19 mouse cellular contexts compared by ENCODE assay signal in the genomic region with DNA sequence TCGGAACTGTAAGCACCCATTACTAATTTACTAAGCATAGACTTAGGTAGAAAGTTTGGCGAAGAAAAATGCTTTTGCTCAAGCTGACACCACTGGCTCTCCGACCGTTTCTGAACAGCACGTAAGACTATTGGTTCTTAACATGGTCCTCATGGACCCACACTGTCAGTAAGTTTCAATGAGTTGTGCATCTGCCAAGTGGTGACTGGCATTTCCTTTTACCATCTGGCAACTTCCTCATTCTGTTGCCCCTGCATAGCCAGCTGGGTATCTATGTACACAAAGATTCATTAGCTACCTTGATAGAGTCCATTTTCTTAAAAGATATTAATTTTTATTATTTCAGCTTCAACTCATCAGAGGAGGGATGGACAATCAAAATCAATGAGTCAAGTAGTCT.
DNase-seq lines count a peak whose midpoint lies in the region; ATAC-seq and TF ChIP-seq lines count a peak whose summit lies in the region.
"Had no signal": no experiment of that assay in that cellular context is flagged by ENCODE, and none has a peak within 500 bp of the region (broad histone marks: within the 10 kb centered on the region; RNA-seq: fewer than 3 reads in every experiment).

No protein-coding gene starts in this region.

- TF ChIP-seq CTCF in brain, embryonic 14.5 days (IDR thresholded peaks at IDR 0.05; ENCODE audit: borderline replicate concordance, extremely low read depth, insufficient read depth, insufficient read length), result no peak

- DNase-seq in 416B (ENCODE audit: low read depth), result peak; percentile 1
- DNase-seq in A20 (ENCODE audit: low read depth, low spot score), result peak; percentile 3
- DNase-seq in brain, embryonic 14.5 days (ENCODE audit: low read depth), result peak; percentile 8
- DNase-seq in c-Kit-positive CD71-positive TER-119-positive erythroid progenitor cells, embryonic 14.5 days (ENCODE audit: low spot score), result no peak
- DNase-seq in urinary bladder, adult 2 months (ENCODE audit: low spot score), result no peak
- no peak for DNase-seq in left cerebral cortex, adult 11 months (ENCODE audit: low spot score)
- DNase-seq in urinary bladder, adult 18-20 months (ENCODE audit: low spot score in 2 of 2), result no peak
- DNase-seq: adrenal gland, adult 8-10 months; adrenal gland, postnatal 14 days; adrenal gland, postnatal 36 days; cerebellum, adult 11-12 months; cerebellum, adult 2 months; cerebellum, adult 9-10 months; cerebellum, postnatal 25 days; embryo, embryonic 11 days had no signal

- TF ChIP-seq POLR2A in brain, embryonic 14.5 days (IDR thresholded peaks at IDR 0.05; ENCODE audit: borderline replicate concordance, extremely low read depth, insufficient read depth, insufficient read length, poor library complexity, severe bottlenecking), result no peak

- ATAC-seq in hematopoietic stem cell, adult 5-6 weeks (replicated peaks in 1 of 2; ENCODE audit: insufficient read depth in 1 of 2, low FRiP score in 2 of 2, low TSS enrichment in 1 of 2, low read depth in 1 of 2, poor library complexity in 2 of 2, severe bottlenecking in 2 of 2), result peak; percentile 56 to 62; a peak in 3 of 4 replicates
- ATAC-seq: activated CD4-positive, CD25-positive, alpha-beta regulatory T cell, adult 4 months; forebrain, embryonic 15.5 days; Patski had no signal

Comparison
In these comparisons a context has a peak if more than half of its experiments do, and no peak if none do; other contexts are left out.
1. DNase-seq: peak in 416B (single experiment), A20 (single experiment) and brain, embryonic 14.5 days (single experiment); none in c-Kit-positive CD71-positive TER-119-positive erythroid progenitor cells, embryonic 14.5 days (single experiment), urinary bladder, adult 2 months (single experiment), left cerebral cortex, adult 11 months (single experiment) and urinary bladder, adult 18-20 months (0 of 2).